Mouse (Mus musculus) brain, embryonic 14.5 days (tissue): Measurements from ENCODE around the gene Gpr161. TPM values are rescaled to one million over a fixed set of nuclear protein-coding genes. Genes with fewer than 3 reads are reported as not detected.

Experiments
- DNase-seq: peaks from one replicate; pipeline ENCODE4 v3.0.0-alpha.2; 2011; ENCODE audit warnings: low read depth
- CTCF ChIP-seq: fragments of 200-500 bp; IDR thresholded peaks from 2 replicates; pipeline ENCODE4 v1.5.1; 2012; ENCODE audit warnings: inconsistent platforms, mild to moderate bottlenecking, moderate library complexity, borderline replicate concordance; ENCODE audit not compliant: insufficient read depth, insufficient read length; ENCODE audit errors: extremely low read depth
- POLR2A ChIP-seq: fragments of 200-500 bp; IDR thresholded peaks from 2 replicates; pipeline ENCODE4 v1.6.1; 2012; ENCODE audit warnings: mild to moderate bottlenecking, inconsistent platforms, borderline replicate concordance; ENCODE audit not compliant: poor library complexity, insufficient read depth, insufficient read length, severe bottlenecking; ENCODE audit errors: extremely low read depth
- polyA plus RNA-seq: library from polyadenylated mRNA; depleted of rRNA; stranded (reverse); fragments of >200 nt; gene quantifications from 2 replicates; pipeline ENCODE4 v1.2.3, GENCODE M21; 2012

Gpr161 gene
- polyA plus RNA-seq, 1 experiment = 45.0 TPM

DNA sequence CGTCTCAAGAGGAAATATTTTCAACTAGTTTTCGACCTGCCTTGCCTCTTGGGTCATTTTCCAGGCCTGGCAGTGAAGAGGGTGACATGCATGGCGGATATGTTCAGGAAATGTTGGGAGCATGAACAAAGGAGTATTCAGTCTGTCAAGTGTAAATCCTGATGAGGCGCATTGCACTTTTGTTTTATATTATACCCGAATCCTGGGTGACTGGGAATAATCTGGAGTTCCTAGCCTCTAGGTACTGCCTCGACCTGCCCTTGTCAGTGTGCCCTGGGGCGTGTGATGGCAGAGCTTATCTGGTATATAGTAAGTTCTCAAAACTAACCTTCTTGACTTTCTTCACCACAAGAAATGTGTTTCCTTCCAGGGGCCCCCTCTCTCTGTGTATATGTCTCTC, 11.5 kb upstream of the Gpr161 start:
- TF ChIP-seq CTCF (no peak), POLR2A (no peak)
- DNase-seq = no peak

DNA sequence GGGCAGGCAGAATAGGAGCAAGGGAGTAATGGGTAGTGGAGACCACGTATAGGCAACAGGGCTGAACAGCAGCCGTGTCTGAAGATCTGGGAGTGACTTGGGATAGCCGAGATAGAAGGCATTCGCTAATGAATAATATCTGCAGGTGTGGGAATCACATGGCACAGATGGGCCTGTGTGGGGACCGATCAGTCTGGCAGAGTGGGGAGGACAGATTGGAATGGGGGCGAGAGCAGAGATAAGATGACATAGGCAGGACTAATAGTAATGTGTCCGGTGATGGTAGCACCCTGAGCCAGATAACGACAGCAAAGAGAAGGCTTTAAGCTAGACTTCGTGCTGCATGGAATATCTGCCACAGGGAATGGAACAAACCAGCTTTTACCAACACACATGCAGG, 7.4 kb upstream of the Gpr161 start:
- DNase-seq = no peak
- TF ChIP-seq POLR2A = no peak
- TF ChIP-seq CTCF = no peak

DNA sequence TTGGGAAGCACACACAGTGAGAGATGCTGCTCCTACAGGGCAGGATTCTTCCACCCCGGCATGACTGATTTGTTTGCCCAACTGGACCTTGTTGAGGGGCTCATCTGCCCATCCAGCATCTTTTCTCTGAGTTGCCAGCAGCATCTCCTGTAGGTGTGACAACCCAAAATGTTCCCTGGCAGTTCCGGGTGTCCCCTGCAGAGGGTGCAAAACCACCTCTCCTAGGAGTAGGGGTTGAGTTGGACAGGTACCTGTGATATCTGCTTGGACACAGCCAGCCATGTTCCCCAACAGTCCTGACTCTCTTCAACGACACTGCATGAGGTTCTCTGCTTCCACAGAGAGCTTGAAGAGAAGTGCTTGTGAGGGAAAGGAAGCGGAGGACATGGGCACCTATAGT, 5.8 kb upstream of the Gpr161 start:
- TF ChIP-seq POLR2A (no peak), CTCF (peak; percentile 33; the same call in 1 of the 2 replicates)
- no peak for DNase-seq

- TF ChIP-seq POLR2A (no peak), CTCF (no peak)
- no peak for DNase-seq
Observed at GRCm38 (mm10) chr1:165291606-165292005, 4.0 kb upstream of the Gpr161 start.

DNA sequence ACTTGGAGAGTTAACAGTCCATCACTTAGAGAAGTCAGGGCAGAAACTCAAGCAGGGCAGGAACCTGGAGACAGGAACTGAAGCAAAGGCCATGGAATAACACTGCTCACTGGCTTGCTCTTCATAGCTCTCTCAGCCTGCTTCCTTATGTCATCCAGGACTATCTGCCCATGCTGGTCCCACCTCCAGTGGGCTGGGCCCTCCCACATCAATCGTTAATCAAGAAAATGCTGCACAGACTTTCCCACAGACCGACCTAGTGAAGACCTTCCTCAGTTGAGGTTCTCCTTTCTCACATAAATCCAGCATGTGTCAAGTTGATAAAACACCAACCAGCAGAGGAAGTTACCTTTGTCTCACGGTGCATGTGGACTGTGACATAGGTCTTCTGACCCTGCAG, 5.5 kb downstream of the Gpr161 start:
- DNase-seq = no peak
- no peak for TF ChIP-seq POLR2A
- no peak for TF ChIP-seq CTCF

DNA sequence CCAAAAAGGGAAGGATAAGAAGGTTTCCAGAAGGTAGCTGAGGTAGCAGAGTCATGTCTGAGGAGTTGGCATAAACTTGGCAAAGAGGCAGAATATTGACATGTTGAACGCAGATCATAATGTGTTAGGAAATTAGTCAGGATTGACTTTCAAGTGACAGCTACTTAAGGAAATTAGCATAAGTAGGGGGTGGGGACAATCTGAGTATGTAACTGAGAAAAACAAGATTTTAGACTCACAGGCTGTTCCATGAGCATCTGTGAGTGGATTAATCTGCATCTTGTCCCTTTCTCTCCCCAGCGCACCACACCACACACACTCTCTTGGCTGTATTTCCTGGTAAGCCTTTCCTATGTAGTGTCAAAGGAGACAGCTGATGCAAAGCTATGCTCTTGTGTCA, 6.0 kb downstream of the Gpr161 start:
- TF ChIP-seq CTCF = no peak
- TF ChIP-seq POLR2A = no peak
- peak; percentile 78 for DNase-seq

GRCm38 (mm10) chr1:165302455-165303208, 7.0 kb downstream of the Gpr161 start:
- DNase-seq = peak; percentile 91
- TF ChIP-seq POLR2A (no peak), CTCF (no peak)

DNA sequence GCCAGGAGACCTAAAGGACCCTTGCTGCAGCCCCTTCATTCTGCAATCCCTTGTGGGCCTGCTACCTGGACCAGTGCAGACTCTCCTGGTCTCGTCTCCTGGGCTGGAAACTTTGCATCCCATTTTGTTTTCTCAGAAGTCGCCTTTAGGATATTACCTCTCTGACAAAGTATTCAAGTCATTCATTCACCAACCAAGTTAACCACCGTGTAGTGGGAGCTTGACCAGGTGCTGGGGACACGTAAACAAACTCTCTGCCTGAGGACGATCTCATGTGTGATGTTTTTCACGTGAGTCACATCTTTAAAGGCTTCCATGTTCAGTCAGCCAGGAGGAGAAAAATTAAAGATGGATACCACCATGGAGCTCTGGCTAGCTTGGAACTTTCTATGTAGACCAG, 7.6 kb downstream of the Gpr161 start:
- TF ChIP-seq POLR2A (no peak), CTCF (no peak)
- no peak for DNase-seq

DNA sequence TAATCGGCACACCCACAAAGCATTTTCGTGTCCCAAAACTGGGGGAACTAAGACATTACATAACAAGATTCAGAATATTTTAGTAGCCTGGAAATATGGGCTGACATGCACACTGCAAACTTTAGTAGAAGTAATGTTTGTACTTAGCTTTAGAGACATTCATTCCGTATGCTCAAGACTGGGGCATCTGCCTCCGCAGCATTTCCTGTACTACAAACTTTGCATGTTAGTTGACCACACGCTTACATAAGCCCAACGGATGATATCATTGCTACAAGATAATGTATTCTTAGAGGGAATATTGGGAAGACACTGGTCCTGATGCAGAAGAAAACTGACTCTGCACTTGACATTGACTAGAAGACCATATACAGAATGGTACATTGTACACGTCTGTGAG, 8.8 kb downstream of the Gpr161 start:
- no peak for DNase-seq
- no peak for TF ChIP-seq CTCF
- no peak for TF ChIP-seq POLR2A

- TF ChIP-seq CTCF (no peak), POLR2A (no peak)
- no peak for DNase-seq
Observed at GRCm38 (mm10) chr1:165308180-165308579, 12.6 kb downstream of the Gpr161 start.

- no peak for DNase-seq
- TF ChIP-seq POLR2A (no peak), CTCF (no peak)
Observed at GRCm38 (mm10) chr1:165316361-165316760, 20.8 kb downstream of the Gpr161 start.

DNA sequence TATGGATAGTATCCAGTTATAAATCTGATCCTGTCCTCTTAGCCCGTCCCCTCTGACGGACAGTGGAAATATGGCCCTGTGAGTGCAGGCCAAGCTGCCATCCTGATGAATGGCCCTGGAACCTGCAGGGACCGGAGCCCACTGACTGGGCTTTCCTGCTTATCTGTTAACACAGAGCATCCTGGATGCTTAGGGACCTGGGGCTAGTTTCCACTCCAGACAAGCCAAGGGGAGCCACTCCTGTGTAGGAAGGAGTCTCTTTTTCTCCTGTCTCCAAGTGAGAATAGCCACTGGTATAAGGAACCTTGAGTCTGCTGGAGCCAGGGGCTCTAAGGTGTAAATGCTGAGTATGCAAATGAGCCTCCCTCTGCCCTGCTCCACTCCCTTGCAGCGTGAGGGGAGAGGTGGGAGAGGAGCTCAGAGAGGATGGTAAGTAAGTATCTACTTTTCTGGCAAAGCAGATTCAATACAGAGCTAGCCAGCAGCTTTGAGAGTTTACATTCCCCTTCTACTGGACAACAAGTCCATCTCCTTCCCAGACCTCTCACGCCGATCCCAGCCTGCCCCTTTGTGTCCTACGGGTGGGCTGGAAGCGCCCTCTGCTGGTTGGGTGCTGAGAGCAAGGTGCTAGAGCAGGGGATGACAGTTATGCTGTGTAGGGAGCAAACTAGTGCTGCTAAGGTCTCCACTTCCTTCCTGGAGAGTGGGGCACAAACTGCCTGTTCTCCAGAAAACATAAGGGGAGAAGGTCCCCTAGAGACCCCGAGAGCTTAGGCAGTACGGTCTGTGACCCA, 24.7 kb downstream of the Gpr161 start:
- TF ChIP-seq POLR2A (no peak), CTCF (peak; percentile 84)
- DNase-seq = peak; percentile 83

DNA sequence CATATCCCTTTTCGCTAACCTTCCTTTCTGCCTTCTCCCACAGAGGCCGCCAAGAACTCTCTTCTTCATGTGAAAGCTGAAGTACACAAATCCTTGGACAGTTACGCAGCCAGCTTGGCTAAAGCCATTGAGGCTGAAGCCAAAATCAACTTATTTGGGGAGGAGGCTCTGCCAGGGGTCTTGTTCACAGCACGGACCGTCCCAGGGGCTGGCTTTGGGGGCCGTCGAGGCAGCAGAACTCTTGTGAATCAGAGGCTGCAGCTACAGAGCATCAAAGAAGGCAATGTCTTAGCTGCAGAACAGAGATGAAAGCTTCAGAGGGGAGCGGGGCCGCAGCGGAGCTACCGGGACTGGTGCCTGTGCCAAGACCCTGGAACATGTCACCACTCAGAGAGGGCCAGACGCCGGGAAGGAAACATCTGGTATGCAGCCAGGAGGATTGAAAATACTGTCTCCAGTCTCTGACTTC, 25.8 kb downstream of the Gpr161 start:
- no peak for DNase-seq
- TF ChIP-seq CTCF = no peak
- no peak for TF ChIP-seq POLR2A
